Mouse (Mus musculus) thymus, postnatal 0 days (tissue): ENCODE measurements at regions not wholly inside any gene's neighbourhood (a gene's known extent, or its start where the extent isn't known, plus 50 kb on each side); places are given as distances from the start of the nearest gene placed in this dataset.

ENCODE experiments used
- DNase-seq: peaks from one replicate; pipeline ENCODE4 v3.0.0-alpha.2; 2015; ENCODE audit warnings: low spot score

DNA sequence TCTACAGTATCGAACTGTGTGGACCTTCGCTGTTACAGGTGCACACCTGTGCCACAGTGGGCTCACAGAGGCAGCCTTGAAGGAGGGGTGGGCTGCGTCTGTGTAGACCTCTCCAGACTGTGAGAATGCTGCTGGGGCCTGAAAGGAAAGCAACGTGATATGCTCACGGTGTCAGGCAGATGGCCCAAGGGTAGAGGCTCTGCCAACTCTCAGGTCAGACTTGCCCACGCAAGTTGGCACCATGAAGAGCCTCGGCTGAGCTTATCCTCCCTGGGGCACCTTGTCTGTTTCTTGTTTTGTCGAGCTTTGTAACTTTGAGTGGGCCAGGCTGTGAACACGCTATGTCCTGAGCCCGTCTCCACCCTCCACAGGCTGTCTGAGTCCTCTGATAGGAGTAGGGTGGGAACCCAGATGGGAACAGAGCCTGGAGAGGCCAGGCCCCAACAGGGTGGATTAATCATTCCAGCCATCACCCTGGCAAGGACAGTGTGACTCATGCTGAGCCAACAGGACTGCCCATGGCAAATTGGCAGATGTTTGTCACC is 558.6 kb downstream of the Vrk1 start:
- DNase-seq, result no peak

DNA sequence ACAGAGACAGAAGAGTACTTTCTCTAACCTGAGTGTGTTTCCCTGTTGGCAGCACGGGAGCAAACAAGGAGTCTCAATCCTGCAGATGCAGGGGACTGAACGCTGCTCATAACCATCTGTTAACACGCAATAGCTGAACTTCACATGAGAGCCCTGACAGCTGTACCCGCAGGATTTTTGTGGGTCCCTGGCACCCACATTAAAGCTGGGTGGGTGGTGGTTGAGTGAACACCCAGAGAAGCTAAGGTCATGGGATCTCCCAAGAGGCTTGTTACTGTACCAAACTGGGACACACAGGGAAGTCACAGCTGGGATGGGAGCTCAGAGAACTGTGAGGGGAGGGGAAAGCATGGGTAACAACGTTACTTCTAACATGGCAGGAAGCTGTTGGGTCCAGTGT is 562.9 kb downstream of the Vrk1 start:
- peak; percentile 76 for DNase-seq

DNA sequence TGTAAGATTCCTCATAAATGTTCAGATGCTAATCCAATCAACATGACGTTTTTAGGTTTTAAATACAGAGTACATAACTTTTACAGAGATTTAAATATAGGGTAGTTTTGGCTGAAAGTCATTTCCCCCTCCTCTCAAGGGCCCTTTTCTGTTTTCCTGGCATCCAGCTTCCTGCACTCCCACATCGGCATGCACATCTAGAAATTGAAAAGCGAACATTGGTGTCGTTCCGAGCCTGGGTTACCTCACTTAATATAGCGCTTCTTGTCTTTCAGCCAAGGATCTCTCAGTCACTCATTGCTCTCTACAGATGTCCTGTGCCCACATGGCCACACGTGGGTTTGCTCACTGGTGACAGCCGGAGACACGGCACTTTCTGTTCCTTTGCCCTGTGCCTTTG is 572.7 kb downstream of the Vrk1 start:
- DNase-seq, result no peak

DNA sequence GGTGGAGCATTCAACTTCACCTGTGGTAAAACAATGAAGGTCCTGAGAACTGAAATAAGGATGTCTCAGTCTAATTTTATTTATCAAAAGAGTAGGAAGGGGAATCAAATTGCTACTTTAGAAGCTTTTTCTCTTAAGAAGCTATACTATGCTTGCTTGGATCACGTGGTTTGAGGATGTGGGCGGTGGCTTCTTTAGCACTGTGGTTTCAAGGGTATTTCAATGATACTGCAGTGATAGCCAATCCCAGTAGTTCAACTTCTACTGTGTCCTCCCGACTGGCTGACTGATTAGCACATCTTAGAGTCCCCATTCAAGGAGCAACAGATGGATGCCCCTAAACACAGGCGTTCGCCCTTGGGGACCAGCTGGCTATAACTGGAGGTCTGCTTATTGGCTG is 575.6 kb downstream of the Vrk1 start:
- DNase-seq, result peak; percentile 55

DNA sequence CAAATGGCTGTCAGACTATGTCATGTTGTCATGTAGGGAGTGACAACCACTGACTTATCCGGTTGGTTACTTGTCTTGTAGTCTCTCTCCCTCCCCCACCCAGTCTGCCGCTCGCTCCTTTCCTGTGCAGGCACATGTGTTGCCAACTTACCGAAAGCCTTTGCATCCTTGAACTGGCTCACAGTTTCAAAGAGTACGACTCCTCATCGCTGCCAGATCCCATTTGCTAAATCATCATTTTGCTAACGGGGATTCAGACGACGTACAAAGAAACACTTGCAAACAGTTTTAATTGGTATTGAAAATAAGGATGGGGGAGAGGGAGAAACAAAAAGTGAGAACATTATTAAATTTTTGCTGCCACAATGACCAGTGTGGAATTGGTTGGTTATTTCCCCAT is 582.7 kb downstream of the Vrk1 start:
- no peak for DNase-seq

DNA sequence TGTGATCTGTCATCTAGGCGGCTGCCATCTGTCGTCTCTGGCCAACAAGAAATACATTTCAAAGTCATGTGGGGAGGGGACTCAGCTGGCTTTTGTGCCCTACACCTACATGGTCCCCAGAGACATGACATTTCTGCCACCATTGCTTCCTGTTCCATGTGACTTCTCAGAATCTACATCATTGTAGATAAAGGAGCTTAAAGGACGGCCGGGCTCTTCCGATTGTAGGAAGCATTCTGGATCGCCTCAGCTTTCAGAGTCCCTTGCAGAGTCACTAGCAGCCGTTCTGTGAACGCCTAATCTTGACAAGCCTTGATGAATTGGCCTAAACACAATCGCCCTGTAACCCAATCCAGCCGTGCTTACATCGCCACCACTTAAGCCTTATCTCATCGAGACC is 587.6 kb downstream of the Vrk1 start:
- no peak for DNase-seq

DNA sequence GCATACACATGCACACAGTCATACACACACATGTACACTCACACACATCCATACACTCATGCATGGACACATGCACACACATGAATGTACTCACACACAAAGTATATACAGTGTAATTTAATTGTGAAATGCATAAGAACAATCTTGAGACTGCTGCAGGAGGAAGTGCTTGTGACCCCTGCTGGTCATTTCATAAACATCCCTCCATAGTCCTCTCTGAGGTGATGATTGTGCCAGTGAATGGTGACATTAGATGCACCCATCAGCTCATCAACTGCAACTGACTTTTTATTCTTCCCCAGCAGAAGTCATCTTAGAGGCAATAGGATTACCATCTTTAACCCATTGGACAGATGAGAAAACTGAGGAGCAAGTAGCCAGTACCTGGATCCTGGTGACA is 597.2 kb downstream of the Vrk1 start:
- DNase-seq, result peak; percentile 26

DNA sequence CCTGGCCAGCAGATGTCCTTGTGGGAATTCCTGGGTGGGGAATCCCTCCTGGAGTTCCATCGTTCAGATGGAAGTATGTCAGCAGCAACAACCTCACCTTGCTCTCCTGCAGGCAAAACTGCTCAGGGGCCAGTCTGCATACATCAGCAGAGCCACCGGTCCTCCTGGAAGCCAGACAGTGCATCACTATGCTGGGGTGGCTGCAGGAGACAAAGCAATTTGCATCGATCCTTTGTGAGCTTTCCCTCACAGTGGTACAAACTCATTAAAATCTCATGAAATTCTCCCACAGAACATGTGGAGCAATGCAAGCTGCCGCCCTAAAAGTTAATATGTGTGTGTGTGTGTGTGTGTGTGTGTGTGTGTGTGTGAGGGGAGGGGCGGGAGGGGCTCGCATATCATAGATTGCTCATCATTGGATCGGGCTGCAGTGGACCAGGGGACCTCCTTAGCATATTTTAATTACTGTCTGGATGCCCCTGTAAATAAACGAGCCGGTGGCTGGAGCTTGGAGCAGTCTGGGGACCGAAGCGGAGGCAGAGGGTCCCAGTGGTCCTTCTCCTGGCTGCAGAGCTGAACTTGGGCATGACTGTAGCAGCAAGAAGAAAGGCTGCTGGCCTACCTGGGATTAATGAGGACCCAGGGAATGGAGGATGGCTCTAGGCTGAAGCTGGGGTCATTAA is 597.8 kb downstream of the Vrk1 start:
- DNase-seq, result no peak

DNA sequence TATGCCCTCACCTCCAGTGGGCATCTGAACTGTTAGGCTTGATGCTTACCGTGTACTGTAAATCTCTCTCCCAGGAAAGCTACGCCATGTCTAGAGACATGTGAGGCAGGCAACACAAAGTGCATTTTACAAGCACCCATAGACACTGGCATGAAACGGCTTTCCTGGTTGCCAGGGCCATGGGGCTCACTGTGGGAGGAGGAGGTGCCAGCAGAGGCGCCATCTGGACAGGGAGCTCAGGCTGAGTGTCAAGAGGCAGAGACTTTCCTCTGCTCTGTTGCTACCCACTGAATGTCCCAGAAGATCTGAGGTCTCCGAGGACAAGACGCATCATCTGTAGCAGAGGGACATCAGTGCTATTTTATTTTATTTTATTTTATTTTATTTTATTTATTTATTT is 608.7 kb downstream of the Vrk1 start:
- no peak for DNase-seq

DNA sequence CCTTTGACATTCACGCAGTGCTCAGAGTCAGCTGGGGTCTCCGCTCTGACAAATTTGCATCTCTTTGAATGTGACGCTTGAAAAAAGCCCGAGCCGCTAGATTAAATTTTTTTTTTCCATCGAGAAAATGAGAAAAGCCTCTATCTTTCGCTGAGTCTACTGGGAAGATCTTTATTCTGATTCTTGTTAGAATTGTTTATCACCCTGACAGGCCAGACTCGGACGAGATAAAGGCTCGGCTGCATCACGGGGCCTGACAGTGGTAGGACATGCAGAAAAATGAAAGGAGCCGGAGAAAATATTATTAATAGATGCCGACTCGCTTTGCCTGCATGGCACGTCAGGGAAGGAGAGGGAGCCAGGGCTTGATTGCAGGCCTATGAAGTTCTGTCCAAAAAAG is 616.8 kb downstream of the Vrk1 start:
- DNase-seq, result no peak

DNA sequence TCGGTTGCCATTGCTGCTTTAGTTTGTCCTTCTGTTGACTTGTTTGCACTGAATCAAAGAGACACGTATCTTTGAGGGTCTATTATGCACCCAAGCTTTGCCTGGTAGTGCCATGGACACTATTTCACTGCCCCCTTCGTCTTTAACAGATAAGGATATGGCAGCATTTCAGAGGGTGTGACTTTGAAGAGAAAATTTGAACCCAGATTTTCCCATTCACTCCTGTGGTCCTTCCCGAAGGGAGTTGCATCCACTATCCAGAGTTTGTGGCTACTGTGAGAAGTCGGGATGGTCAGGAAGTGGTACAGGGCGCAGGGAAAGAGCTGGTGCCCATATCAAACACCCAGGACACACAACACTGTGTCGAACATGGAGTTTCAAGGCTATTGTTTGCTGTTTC is 622.5 kb downstream of the Vrk1 start:
- no peak for DNase-seq

DNA sequence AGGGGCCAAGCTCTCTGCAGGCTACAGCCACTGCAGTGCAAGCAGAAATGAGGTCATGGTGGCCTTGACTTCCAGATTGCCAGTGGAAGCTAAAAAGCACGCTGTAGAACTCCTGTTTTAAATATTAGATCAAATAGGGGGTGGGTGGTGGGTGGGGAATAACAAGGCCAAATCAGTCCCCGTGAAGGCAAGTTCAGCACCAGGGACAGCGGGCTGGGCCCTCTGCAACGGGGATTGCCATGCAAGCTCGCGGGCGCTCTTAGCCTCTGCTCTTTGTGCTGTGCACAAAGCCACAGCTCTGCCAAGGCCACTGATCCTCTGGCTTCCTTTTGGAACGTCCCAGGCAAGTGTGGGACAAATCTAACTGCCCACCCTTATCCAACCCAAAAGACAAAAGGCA is 623.1 kb downstream of the Vrk1 start:
- DNase-seq, result peak; percentile 59

DNA sequence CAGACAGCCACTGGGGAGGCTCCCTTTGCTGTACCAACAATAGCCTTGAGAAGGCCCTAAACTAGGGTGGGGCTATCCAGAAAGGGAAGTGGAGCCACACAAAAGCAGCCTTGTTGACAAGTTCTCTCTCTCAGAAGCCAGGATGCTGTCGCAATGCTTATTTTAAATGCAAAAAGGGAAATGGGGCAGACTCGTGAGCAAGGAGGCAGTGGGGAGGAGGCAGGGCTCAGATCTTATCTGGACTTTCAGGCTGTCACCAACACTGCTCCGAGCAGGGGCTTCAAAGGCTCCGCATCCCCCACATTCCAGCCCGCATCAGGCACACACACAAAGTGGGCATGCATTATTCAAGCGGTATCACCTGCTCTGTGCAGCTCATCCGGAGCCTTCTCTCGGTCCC is 648.3 kb downstream of the Vrk1 start:
- peak; percentile 60 for DNase-seq

DNA sequence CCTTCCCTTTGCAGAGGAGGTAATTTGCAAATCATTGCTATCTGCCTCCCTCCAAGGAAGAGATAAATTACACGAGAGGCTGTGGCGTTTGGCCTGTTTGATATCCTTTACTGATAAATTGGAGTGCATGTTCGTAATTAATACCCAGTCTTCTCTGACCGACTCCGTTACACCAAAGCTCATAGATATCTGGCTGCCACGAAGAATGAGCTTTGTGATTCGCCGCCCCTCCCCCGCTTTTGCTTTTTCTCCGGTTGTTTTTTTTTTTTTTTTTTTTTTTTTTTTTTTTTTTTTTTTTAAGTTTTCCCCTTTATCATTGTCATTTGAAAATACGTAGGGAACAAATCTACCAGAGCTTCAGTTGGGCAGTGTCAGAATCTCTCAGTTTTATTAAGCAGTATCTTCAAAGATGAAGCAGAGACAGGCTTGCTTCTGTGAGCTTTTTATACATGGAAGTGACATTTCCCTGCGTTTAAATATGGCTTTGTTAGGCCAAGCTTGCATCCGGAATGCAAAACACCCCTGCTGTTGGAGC is 663.3 kb downstream of the Vrk1 start:
- no peak for DNase-seq

DNA sequence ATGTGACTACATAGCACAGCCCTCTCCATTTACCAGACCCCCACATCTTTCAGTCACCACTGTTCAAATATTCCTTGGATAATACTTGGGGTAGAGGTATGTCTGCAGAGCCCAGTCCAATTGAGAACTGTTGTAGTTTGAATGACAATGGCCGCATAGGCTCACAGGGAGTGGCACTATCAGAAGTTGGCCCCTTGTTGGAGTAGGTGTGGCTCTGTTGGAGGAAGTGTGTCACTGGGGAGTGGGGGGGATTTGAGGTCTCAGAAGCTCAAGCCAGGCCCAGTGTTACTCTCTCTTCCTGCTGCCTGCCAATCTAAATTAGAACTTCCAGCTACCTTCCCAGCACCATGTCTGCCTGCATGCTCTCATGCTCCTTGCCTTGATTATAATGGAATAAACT is 664.7 kb downstream of the Vrk1 start:
- DNase-seq, result no peak

DNA sequence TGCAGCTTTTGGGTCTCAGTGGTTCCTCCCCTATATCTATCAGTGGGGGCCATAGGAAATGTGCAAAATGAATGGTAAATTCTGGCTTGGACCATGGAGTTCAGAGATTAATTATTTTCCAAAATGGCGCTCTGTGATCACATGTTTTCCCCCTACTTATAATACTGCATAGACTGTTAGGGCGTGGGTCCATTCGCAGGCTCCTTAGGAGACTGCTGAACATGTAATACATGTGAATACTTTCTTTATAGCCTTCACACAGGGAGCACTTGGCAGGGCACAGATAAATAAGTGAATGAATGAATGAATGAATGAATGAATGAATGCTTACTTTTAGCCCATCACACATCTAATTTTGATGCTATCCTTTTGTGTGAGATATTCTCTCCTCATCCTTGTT is 666.1 kb downstream of the Vrk1 start:
- DNase-seq, result no peak

DNA sequence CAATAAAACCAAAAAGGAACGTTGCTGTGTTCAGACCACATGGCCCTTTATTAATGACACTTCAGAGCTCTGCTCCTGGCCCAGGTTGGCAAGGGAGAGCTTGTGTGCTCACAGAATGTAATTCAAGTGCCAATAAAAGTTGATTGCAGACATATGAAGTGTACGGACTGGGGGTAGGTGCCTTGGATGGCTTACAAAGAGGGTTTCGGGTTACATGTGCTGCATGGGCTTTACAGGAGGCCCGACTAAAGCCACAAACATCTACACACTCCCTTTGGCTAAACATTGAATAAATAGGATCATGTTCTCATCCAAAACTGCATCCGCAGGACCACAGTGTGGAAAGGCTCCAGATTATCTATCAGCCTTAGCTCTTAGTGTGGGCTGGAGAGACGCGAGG is 666.5 kb downstream of the Vrk1 start:
- no peak for DNase-seq

DNA sequence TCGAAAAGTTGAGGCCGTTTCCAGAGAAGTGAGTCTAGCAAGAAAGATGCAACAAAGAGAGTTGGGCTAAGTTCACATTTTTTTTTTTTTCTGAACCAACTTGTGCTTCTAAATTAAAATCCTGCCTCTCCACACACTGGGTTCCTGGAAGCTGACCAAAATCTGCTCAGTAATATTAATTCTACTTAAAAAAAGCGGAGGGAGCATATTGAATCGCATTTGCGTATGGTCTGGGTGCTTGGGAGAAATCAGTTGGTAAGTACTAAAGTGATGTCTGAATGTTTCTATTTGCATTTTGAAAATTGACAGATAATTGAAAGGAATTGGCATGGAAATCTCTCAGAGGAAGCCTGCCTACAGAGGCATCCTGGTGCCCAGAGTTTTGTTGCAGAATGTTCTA is 676.0 kb downstream of the Vrk1 start:
- no peak for DNase-seq

DNA sequence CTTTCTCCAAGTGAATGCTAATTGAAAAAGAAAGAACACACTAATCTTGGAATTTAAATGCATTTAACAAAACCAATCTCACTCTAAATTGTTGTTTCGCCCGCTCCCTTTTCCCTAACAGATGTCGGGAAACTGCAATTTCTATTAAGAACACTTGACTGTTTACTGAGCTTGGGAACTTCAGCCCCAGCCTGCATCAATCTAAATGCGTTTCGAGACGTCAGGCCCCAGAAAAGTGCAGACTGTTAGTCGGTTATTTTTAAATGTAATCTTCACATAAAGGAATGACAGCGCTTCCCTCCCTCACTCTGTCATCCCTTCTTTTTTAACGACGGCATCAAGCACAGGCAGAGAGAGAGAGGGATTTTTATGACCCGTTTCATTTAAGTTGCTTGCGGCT is 677.7 kb downstream of the Vrk1 start:
- no peak for DNase-seq

DNA sequence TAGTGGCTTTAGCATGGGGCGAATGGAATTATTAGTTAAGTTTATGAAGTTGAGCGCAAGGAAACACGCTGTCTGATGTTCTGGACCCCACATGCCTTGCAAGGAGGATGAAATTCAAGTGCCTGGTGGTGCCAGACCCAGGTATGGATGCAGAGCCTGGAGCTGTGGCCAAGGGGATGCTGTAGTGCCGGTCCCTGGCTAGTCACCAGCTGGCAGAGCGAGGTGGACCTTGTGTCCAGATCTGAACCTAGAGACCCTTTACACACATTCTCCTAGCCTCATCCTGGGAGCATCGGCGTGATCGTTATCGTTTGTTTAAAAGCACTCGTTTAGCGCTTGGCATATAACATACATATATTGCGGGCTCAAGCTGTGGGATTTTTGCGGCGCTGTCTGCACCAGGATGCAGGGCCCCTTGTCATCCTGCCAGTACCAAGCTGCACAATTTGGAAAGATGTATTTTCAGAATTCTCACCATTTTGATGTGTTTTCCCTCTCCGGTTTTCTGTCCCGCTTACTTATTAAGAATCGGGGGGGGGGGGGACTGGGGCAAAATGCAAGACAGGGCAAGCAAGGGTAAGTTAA is 678.2 kb downstream of the Vrk1 start:
- no peak for DNase-seq

DNA sequence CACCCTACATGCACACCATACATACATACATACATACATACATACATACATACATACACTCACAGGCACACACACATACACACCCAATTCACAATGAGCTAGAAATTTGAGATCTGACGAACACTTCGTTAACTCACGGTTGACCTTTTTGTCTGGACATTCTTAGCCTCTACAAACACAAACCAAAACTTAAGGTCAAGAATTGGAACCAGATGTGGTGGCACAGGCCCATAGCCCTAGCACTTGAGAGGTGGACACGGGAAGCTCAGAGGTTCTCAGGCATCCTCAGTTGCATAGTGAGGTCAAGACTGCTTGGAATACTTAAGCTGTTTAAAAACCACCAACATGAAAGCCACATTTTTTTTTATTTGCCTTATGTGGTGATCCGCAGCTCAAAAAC is 692.9 kb downstream of the Vrk1 start:
- no peak for DNase-seq

DNA sequence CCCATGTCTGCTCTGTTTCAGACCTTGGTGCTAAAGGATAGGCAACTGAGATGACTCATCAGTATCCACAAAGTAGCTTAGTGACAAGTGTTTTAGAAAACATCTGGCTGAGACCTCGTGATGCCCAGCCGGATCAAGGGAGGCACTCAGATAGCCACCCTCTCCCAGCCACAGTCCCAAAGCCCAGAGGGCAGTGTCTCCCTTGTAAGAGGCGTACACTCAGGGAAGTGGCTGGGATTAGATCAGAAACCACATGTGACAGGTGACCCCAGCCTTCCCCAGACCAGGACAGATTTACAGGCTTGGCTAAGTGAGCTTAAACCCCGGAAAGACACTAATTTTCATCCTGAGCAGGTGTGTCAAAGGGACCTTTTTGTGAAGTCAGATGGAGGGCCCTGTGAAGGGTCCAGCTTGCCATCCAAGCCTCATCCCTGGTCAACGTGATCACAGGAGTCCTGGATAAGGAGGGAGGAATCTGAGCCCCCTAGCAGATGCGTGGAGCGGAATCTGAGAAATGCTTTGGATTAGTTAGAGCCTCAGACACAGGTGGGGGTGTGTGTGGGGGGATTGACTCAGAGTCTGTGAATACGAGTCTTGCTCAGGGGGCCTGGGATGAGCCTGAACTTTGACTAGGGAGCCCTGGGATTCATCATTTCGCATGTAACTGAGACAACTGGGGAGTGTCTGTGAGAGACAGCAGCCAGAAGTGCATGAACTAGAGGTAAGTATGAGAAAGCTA is 711.4 kb downstream of the Vrk1 start:
- DNase-seq, result no peak

DNA sequence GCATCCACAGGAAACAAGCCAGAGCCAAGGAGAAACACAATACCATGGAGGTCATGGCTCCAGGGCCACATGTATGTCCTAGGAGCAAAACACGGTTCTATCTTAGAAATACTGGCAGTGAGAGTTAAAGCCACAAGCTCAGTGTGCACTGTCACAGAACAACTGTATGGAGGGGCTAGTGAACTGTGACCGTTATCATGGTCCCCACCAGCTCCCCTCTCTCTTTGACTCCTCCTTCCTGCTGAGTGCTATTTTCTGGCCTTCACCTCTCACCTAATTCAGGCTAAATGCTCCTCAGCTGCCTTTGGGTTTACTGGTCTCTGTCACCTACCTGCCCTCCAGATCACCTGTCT is 712.0 kb downstream of the Vrk1 start:
- DNase-seq, result no peak
